Mouse (Mus musculus): ENCODE measurements at regions not wholly inside any gene's neighbourhood (a gene's known extent, or its start where the extent isn't known, plus 50 kb on each side); places are given as distances from the start of the nearest gene placed in this dataset.

GRCm38 (mm10) chr3:155662280-155662679 lies 569.0 kb downstream of the Lrriq3 start:
- TF ChIP-seq CTCF (conservative IDR thresholded peaks at IDR 0.05; ENCODE audit: insufficient read depth, insufficient read length, low read depth, low read length) (no peak), POLR2A (IDR thresholded peaks at IDR 0.05; ENCODE audit: low read depth, low read length) (no peak)
